Mouse (Mus musculus) bone marrow macrophage, adult 2 months (primary cell): ENCODE results near the gene Olfr159. TPM values are rescaled to one million over a fixed set of nuclear protein-coding genes. Genes with fewer than 3 reads are reported as not detected.

Experiments
- H3K27ac ChIP-seq: 2 replicates; pipeline ENCODE4 v1.5.1; 2012; ENCODE audit warnings: low read depth, low read length; ENCODE audit not compliant: insufficient read depth
- H3K4me1 ChIP-seq: 2 replicates; pipeline ENCODE4 v1.6.1; 2012; ENCODE audit warnings: low read length; ENCODE audit not compliant: control insufficient read depth, insufficient read depth
- H3K4me3 ChIP-seq: 2 replicates; pipeline ENCODE4 v1.5.1; 2012; ENCODE audit warnings: mild to moderate bottlenecking, low read length, moderate library complexity; ENCODE audit not compliant: insufficient read depth
- CTCF ChIP-seq: IDR thresholded peaks from 2 replicates; pipeline ENCODE4 v1.5.1; 2012; ENCODE audit warnings: low read depth, mild to moderate bottlenecking, low read length, moderate library complexity
- POLR2A ChIP-seq: IDR thresholded peaks from 2 replicates; pipeline ENCODE4 v1.6.1; 2012; ENCODE audit warnings: mild to moderate bottlenecking, low read depth, low read length, borderline replicate concordance
- polyA plus RNA-seq: library from polyadenylated mRNA; stranded (reverse); fragments of >200 nt; gene quantifications from 2 replicates; pipeline ENCODE4 v1.2.4, GENCODE M21; 2012; ENCODE audit not compliant: missing spikeins, insufficient read depth, insufficient read length

Gene Olfr159
- polyA plus RNA-seq, 1 experiment, result not detected

GRCm38 (mm10) chr4:43759571-43760418 is 11.0 kb downstream of the Olfr159 start:
- Histone ChIP-seq H3K4me1 (peaks cover 22% of the 10 kb centered on the region), H3K4me3 (no peak overlapping the region), H3K27ac (no peak overlapping the region)
- TF ChIP-seq POLR2A (no peak), CTCF (no peak)

DNA sequence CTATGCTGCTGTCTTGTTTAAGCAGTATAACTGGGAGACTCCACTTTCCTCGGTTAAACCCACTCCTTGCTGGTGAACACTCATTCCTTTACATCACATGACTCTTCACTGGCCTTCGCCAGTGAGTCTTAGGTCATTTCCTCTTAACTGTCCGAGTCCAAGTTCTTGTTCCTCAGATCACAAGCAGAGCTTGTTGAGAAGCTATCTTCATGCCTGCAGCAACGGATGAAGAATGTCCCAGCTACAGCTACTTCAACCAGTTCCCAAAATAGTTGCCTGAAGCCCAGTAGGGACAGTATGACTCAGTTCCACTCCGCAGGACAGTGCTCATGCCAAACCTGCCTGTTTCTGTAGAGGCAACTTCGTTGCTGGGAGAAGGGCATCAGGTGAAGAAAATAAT is 13.6 kb downstream of the Olfr159 start:
- Histone ChIP-seq H3K27ac (peak overlapping the region; percentile 91), H3K4me3 (no peak overlapping the region), H3K4me1 (peaks cover 22% of the 10 kb centered on the region)
- TF ChIP-seq POLR2A, result no peak

GRCm38 (mm10) chr4:43745187-43745586 is 25.6 kb downstream of the Olfr159 start:
- H3K27ac ChIP-seq, result no peak overlapping the region
- H3K4me1 ChIP-seq, result no peaks in the 10 kb centered on the region
- TF ChIP-seq CTCF (no peak), POLR2A (no peak)
- H3K4me3 ChIP-seq, result no peak overlapping the region

DNA sequence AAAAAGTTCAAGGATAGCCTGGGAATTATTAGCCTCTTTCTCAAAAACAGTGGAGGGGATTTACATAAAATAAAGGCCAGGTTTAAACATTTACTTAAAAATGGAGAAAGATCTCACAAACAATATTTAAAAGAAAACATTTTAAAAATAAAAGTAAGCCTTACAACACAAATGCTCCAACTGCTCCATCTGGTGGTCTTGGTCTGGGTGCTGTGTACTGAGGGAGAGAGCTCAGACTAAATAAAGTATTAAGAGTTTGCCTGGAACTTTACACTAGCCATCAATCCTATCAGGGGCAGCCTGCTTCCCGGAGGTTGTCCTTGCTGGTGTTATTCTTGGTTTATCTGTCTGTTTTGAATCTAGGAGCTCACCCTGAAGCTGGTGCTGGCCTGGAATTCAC is 27.7 kb downstream of the Olfr159 start:
- Histone ChIP-seq H3K4me1 (no peaks in the 10 kb centered on the region), H3K27ac (no peak overlapping the region), H3K4me3 (no peak overlapping the region)
- TF ChIP-seq CTCF (no peak), POLR2A (no peak)

DNA sequence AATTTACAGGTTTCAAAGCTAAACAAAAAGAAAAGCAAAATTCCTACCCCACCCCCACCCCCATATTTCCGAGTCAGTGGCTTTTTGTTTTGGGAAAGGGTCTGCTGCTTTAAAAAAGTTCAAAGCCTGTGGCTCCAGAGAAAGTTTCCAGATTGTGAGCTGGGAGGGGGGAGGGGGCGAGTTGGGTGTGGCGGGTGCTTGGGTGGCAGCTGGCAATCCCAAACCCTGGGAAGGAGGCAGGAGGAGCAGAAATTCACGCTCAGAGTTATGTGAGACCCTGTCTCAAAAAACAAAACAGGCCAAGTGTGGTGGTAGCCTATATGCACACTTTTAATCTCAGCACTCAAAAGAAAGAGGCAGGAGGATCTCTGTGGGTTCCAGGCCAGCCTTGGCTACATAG is 28.2 kb downstream of the Olfr159 start:
- Histone ChIP-seq H3K27ac (no peak overlapping the region), H3K4me1 (no peaks in the 10 kb centered on the region), H3K4me3 (no peak overlapping the region)
- TF ChIP-seq POLR2A (no peak), CTCF (no peak)

DNA sequence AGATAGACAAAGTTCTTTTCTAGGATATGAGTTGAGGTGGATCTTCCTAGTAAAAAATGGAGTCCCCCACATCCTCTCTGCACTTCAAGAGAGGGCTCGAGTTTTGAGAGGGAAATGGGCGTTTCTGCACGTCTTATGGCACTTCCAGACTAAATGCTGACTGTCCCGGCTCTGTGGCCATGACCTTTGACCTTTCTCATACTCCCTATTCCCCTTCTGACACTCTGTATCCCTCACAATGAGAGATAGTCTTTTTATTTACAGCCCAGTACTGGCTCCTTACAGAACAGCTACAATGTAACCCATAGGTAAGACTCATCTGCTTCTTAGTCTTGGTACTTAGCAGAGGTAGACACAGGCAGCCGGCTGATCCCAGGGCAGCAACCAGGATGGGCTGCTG is 29.3 kb downstream of the Olfr159 start:
- Histone ChIP-seq H3K4me1 (no peaks in the 10 kb centered on the region), H3K27ac (no peak overlapping the region), H3K4me3 (no peak overlapping the region)
- no peak for TF ChIP-seq POLR2A
- no peak for TF ChIP-seq CTCF

DNA sequence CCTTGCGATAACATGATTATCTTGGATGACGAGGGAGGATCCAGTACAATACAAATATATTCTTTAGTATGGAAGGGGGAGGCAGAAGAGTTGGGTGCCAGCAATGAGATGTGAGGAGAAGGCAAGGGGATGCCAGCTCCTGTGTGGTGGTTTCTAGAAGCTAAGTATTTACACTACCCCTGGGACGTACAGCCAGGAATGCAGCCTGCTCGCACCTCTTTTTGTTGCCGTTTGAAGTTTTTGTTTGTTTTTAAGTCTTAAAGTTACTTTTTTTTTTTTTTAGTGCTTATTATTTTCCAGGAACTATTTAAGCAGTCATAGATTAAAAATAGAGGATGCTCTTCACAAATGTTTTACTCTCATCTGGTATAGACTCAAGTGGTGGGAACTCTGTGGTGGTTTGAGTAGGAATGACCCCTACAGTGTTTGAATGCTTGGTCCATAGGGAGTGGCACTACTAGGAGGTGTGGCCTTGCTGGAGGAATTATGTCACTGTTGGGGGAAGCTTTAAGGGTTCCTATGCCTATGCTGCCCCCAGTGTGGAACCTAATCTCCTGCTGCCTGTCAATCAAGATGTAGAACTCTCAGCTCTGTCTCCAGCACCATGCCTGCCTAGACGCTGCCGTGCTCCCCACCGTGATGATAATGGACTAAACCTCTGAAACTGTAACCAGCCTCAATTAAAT is 31.7 kb downstream of the Olfr159 start:
- TF ChIP-seq POLR2A (no peak), CTCF (no peak)
- Histone ChIP-seq H3K4me1 (no peaks in the 10 kb centered on the region), H3K27ac (no peak overlapping the region), H3K4me3 (no peak overlapping the region)

GRCm38 (mm10) chr4:43737144-43737543 is 33.7 kb downstream of the Olfr159 start:
- Histone ChIP-seq H3K4me1 (no peaks in the 10 kb centered on the region), H3K4me3 (no peak overlapping the region), H3K27ac (no peak overlapping the region)
- TF ChIP-seq POLR2A (no peak), CTCF (no peak)

DNA sequence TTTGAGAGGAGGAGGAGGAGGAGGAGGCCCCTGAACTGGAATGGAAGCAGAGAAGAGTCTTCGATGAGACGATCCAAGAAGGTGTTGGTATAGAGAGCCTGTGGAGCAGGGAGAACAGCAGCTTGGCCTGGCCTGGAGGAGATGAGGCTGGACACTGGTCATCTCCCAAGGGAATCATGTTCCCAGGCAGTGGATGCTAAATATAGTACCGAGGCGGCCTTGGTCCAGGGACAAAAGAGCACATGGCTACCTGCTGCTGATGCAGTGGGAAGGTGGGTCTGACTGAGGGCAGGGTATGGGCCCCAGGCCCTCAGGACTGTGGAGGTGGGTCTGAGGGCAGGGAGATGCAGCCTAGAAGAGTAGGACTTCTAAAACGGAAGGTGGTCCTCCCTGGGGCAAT is 37.6 kb downstream of the Olfr159 start:
- TF ChIP-seq CTCF (no peak), POLR2A (no peak)
- Histone ChIP-seq H3K27ac (no peak overlapping the region), H3K4me1 (no peaks in the 10 kb centered on the region), H3K4me3 (no peak overlapping the region)

DNA sequence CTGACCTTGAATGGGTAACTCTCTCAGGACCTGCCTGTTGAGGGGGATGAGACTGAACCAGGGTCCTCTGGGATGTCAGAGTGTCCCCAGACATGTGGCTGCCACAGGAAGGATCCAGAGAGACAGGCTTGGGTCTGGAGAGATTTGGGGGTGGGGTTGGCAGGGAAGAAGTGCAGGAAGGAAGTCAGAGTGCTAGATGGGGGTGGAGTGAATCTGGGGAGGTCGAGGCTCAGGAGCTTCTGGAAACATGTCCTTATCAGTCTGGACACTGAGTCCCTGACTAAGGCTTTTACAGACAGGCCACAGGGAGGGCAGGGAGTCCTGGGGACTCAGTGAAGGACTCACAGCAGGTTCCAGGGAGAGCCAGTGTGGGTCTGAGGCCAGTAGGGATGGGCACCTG is 38.6 kb downstream of the Olfr159 start:
- Histone ChIP-seq H3K4me3 (no peak overlapping the region), H3K4me1 (no peaks in the 10 kb centered on the region), H3K27ac (no peak overlapping the region)
- TF ChIP-seq POLR2A, result no peak
- no peak for TF ChIP-seq CTCF

GRCm38 (mm10) chr4:43730750-43731297 is 40.0 kb downstream of the Olfr159 start:
- H3K4me1 ChIP-seq, result no peaks in the 10 kb centered on the region
- no peak overlapping the region for H3K4me3 ChIP-seq
- no peak overlapping the region for H3K27ac ChIP-seq
- no peak for TF ChIP-seq POLR2A
- TF ChIP-seq CTCF, result no peak
